ENCODE assay signal across 23 mouse cellular contexts in the genomic region with DNA sequence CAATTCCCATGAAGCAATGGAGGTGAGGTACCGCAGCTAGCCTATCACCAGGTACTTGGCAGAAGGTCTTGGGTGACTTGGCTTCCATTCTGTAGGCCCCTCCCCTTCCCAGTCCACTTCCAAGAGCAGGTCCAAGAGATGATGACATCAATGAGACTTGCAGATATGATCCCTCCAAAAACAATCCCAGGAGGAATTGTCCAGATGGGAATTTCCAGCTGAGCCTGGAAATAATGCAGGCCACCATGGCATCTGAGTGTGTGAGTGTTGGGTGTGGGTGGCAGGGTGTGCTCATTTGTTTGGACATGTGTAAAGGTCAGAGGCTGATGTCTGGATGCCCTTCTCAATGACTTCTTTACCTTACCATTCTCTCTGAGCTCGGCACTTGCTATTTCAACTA.
"Had no signal": no experiment of that assay in that cellular context is flagged by ENCODE, and none has a peak within 500 bp of the region (broad histone marks: within the 10 kb centered on the region; RNA-seq: fewer than 3 reads in every experiment).

No protein-coding gene starts in this region.

- H3K4me2 ChIP-seq: heart, embryonic 13.5 days; heart, embryonic 15.5 days; hindbrain, embryonic 13.5 days; hindbrain, embryonic 15.5 days; kidney, embryonic 15.5 days; liver, embryonic 12.5 days had no signal

- H3K27me3 ChIP-seq: heart, embryonic 13.5 days; heart, embryonic 15.5 days; hindbrain, embryonic 13.5 days; hindbrain, embryonic 15.5 days; kidney, embryonic 15.5 days; limb, embryonic 13.5 days; limb, embryonic 15.5 days; liver, embryonic 12.5 days had no signal

- H3K9me3 ChIP-seq: heart, embryonic 15.5 days; hindbrain, embryonic 13.5 days; hindbrain, embryonic 15.5 days; kidney, embryonic 15.5 days; limb, embryonic 13.5 days; limb, embryonic 15.5 days; liver, embryonic 12.5 days had no signal

- DNase-seq: gastrocnemius, postnatal 14 days; gastrocnemius, postnatal 36 days; heart, postnatal 36 days; kidney, adult 11 months; kidney, adult 2 months; kidney, adult 9 months; kidney, postnatal 14 days; kidney, postnatal 36 days; layer of hippocampus, adult 9-11 months; layer of hippocampus, postnatal 36 days; left cerebral cortex, postnatal 4 days had no signal

- H3K4me3 ChIP-seq: heart, adult 2 months; heart, embryonic 13.5 days; heart, embryonic 15.5 days; hindbrain, embryonic 13.5 days; hindbrain, embryonic 15.5 days; kidney, embryonic 15.5 days; limb, embryonic 13.5 days; limb, embryonic 15.5 days; liver, embryonic 12.5 days had no signal

- ATAC-seq: hindbrain, postnatal 0 days; liver, embryonic 12.5 days had no signal

- H3K4me1 ChIP-seq: liver, embryonic 12.5 days had no signal

- H3K9ac ChIP-seq: heart, embryonic 13.5 days; heart, embryonic 15.5 days; hindbrain, embryonic 13.5 days; hindbrain, embryonic 15.5 days; kidney, embryonic 15.5 days; limb, embryonic 13.5 days; limb, embryonic 15.5 days; liver, embryonic 12.5 days; liver, embryonic 14.5 days had no signal

- H3K36me3 ChIP-seq: heart, embryonic 13.5 days; heart, embryonic 15.5 days; hindbrain, embryonic 13.5 days; hindbrain, embryonic 15.5 days; kidney, embryonic 15.5 days; limb, embryonic 13.5 days; limb, embryonic 15.5 days; liver, embryonic 12.5 days had no signal

- H3K27ac ChIP-seq: heart, embryonic 13.5 days; hindbrain, embryonic 13.5 days; hindbrain, embryonic 15.5 days; hindbrain, postnatal 0 days; kidney, postnatal 0 days; liver, embryonic 12.5 days; liver, embryonic 14.5 days had no signal
